Mouse (Mus musculus) mouse trophoblast stem cell (cell line): ENCODE measurements around the gene Med6.
"Not testable (repeated sequence)": the region's sequence is repeated elsewhere in the genome, so short reads cannot be mapped to it uniquely, and the experiment has no call there.

Experiments
- in situ Hi-C, 2 experiments: fragments of 300-500 bp; cut with MseI, MboI; formaldehyde crosslinking; loops; 2 replicates in 1 of 2; 3 replicates in 1 of 2; pipeline ENCODE4 v1.15.1; 2025

The Med6 gene

GRCm38 (mm10) chr12:81567931-81568330, 26.9 kb downstream of the Med6 start:
- in situ Hi-C loops: no loop called here

GRCm38 (mm10) chr12:81564173-81564572, 30.6 kb downstream of the Med6 start:
- in situ Hi-C loops: no loop called here

DNA sequence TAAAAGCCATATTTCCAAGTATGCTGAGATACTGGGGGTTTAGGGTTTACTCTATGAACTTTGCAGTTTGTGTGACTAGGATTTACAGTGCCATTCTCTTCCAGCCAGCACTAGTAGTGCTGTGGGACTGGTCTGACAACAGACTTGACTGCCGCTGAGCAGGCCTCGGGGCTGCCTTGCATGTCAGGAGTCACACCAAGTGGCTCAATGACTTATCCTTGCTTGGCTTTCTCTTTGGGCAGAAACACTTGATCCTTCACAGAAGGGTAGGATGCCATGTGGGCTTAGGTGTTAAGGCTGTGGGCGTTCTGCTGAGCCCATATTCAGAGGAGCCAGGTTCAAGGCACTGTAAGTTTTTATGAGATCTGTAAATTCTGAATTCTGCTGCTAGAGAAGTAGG, 45.5 kb downstream of the Med6 start:
- in situ Hi-C loops: no loop called here

DNA sequence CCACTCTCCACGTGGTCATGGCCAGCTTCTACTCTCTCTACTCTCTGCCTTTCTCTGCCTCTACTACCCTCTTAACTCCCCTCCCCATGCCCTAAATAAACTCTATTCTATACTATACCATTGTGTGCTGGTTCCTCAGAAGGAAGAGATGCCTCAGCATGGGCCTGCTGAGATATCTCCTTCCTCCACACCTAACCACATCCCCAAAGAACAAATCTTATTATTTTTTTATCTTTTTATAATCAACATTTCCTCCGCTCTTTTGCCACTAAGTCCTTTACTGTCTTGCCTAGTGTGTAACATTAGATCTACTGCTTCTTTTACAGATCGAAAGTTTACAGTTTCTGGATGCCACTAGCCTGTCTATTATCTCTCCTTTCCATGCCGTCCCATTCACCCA, 47.6 kb downstream of the Med6 start:
- in situ Hi-C loops: no loop called here

DNA sequence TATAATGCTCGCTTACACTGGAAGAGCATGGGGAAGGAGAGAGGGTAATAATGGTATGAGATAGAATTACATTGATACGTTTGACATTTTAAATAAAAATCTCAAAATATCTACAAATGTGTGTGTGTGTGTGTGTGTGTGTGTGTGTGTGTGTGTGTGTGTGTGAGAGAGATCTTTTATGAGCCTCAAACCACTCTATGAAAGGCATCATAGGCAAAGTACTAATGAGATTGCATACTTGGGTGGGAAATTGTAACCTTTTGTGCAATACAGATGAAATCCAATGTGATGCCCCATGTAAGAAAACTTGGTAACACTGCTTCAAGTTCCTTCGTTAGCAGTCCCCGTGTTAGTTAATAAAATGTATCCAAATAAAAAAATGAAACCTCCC, 61.8 kb downstream of the Med6 start:
- in situ Hi-C loops: no loop called here

DNA sequence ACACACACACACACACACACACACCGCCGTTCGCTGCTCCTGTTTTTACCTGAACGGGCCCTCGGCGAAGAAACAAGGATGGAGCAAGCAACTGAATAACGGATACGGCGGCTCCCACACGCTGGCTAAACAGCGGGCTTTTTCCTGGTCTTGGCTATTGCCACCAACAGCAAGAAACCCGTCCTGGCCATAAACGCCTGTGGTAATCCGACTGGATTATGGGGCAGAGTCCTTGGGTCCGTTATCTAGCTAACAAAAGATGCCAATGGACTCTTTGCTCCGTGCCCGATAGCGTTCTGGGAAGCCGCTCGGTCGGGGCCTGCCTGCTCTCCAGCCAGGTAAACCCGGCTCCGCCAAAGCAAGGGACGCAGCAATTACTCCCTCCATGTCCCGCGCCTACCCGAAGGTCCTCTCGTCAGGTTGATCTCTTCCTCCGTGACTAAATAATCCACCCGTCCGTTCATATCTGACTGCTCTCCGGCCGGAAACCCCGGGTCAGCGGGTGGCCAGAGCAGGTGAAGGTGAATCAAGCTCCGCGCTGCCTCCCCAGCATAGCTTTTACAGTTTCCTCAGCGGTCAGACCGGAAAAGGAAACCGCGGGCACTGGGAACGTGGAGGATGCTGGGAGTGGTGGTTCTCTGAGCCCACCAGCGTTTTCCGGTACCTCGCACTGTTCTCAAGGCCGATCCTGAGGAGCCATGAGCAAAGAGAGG, 62.3 kb downstream of the Med6 start, which contains the start of the genes Gm20498 and Synj2bp:
TSS of gene Gm20498 (minus strand) at position 590 of the 713 bp plus-strand sequence.
TSS of gene Synj2bp (minus strand) at position 596 of the 713 bp plus-strand sequence.
- in situ Hi-C loops: no loop called here

- in situ Hi-C loops: not testable (repeated sequence)
Observed at GRCm38 (mm10) chr12:81530587-81530986, 64.2 kb downstream of the Med6 start.
